Mouse (Mus musculus) MEL (cell line): ENCODE measurements around the gene Synpo2. TPM values are rescaled to one million over a fixed set of nuclear protein-coding genes. Genes with fewer than 3 reads are reported as not detected.
A peak's percentile ranks its signal among the peaks of the same experiment; 100 is the strongest.

ENCODE experiments used
- DNase-seq: peaks from one replicate; pipeline ENCODE4 v3.0.0; 2011; ENCODE audit warnings: low read depth, low spot score
- H3K27ac ChIP-seq: 2 replicates; pipeline ENCODE4 v1.5.1; 2012; ENCODE audit warnings: low read depth, mild to moderate bottlenecking, control low read depth, low read length, moderate library complexity; ENCODE audit not compliant: control insufficient read depth
- H3K27me3 ChIP-seq, 2 experiments: fragments of 150-350 bp in 1 of 2; sonication (generic) in 1 of 2; 2 replicates each; pipeline ENCODE4 v1.6.1; 2012; ENCODE audit warnings: low read length in 2 of 2, mild to moderate bottlenecking in 2 of 2, improper control_type of control experiment in 1 of 2, moderate library complexity in 1 of 2; ENCODE audit not compliant: insufficient read depth in 2 of 2, control insufficient read depth in 1 of 2
- H3K36me3 ChIP-seq, 2 experiments: 2 replicates each; pipeline ENCODE4 v1.6.1; 2012 to 2014; ENCODE audit warnings: low read length in 2 of 2, improper control_type of control experiment in 1 of 2, inconsistent platforms in 1 of 2, mild to moderate bottlenecking in 1 of 2; ENCODE audit not compliant: insufficient read depth in 2 of 2, control insufficient read depth in 1 of 2
- H3K4me1 ChIP-seq, 2 experiments: fragments of 150-350 bp in 1 of 2; sonication (generic) in 1 of 2; 2 replicates each; pipeline ENCODE4 v1.6.1; 2012; ENCODE audit warnings: low read length in 2 of 2, improper control_type of control experiment in 1 of 2, mild to moderate bottlenecking in 1 of 2; ENCODE audit not compliant: insufficient read depth in 2 of 2, control insufficient read depth in 1 of 2
- H3K4me3 ChIP-seq, 2 experiments: fragments of 150-350 bp in 1 of 2; sonication (generic) in 1 of 2; 2 replicates each; pipeline ENCODE4 v1.5.1; 2012; ENCODE audit warnings: low read depth in 2 of 2, low read length in 2 of 2, mild to moderate bottlenecking in 2 of 2, moderate library complexity in 2 of 2, control low read depth in 1 of 2, improper control_type of control experiment in 1 of 2; ENCODE audit not compliant: control insufficient read depth in 1 of 2, insufficient read depth in 1 of 2
- H3K79me2 ChIP-seq: 2 replicates; pipeline ENCODE4 v1.6.1; 2012; ENCODE audit warnings: mild to moderate bottlenecking, low read length, moderate library complexity; ENCODE audit not compliant: control insufficient read depth, poor library complexity, insufficient read depth
- H3K9ac ChIP-seq: 2 replicates; pipeline ENCODE4 v1.6.1; 2012; ENCODE audit warnings: low read depth, mild to moderate bottlenecking, control low read depth, low read length, moderate library complexity; ENCODE audit not compliant: control insufficient read depth, poor library complexity, severe bottlenecking
- H3K9me3 ChIP-seq: fragments of 150-350 bp; sonication (generic); replicated peaks from 2 replicates; pipeline ENCODE4 v1.6.1; 2012; ENCODE audit warnings: mild to moderate bottlenecking, low read length, improper control_type of control experiment, moderate library complexity; ENCODE audit not compliant: insufficient read depth
- BHLHE40 ChIP-seq: IDR thresholded peaks from 2 replicates; pipeline ENCODE4 v1.6.1; 2012; ENCODE audit warnings: low read depth, mild to moderate bottlenecking, inconsistent platforms, low read length, improper control_type of control experiment, borderline replicate concordance
- CHD2 ChIP-seq: IDR thresholded peaks from 2 replicates; pipeline ENCODE4 v1.6.1; 2011; ENCODE audit warnings: low read length, improper control_type of control experiment
- CTCF ChIP-seq, 3 experiments: IDR thresholded peaks in 2 of 3; conservative IDR thresholded peaks in 1 of 3; 2 replicates each; pipeline ENCODE4 v1.5.1; 2011 to 2012; ENCODE audit warnings: low read length in 3 of 3, low read depth in 2 of 3, mild to moderate bottlenecking in 2 of 3, improper control_type of control experiment in 1 of 3, inconsistent platforms in 1 of 3, mixed read lengths in 1 of 3, moderate library complexity in 1 of 3; ENCODE audit not compliant: control insufficient read depth in 1 of 3, insufficient read depth in 1 of 3, poor library complexity in 1 of 3, severe bottlenecking in 1 of 3
- EP300 ChIP-seq, 2 experiments: IDR thresholded peaks; 2 replicates each; pipeline ENCODE4 v1.6.1; 2011; ENCODE audit warnings: improper control_type of control experiment in 2 of 2, low read length in 2 of 2, low read depth in 1 of 2, mild to moderate bottlenecking in 1 of 2
- GATA1 ChIP-seq: IDR thresholded peaks from 2 replicates; pipeline ENCODE4 v1.6.1; 2011; ENCODE audit warnings: low read depth, low read length, improper control_type of control experiment
- KAT2A ChIP-seq: conservative IDR thresholded peaks from 2 replicates; pipeline ENCODE4 v1.6.1; 2012; ENCODE audit warnings: low read depth, low read length, improper control_type of control experiment, inconsistent platforms
- MAZ ChIP-seq: IDR thresholded peaks from 2 replicates; pipeline ENCODE4 v1.6.1; 2012; ENCODE audit warnings: low read depth, mild to moderate bottlenecking, inconsistent platforms, low read length, improper control_type of control experiment
- MXI1 ChIP-seq: IDR thresholded peaks from 2 replicates; pipeline ENCODE4 v1.6.1; 2011; ENCODE audit warnings: mild to moderate bottlenecking, low read depth, low read length, improper control_type of control experiment
- NRF1 ChIP-seq: IDR thresholded peaks from 2 replicates; pipeline ENCODE4 v1.6.1; 2014; ENCODE audit warnings: low read depth, mild to moderate bottlenecking, inconsistent platforms, low read length, improper control_type of control experiment, moderate library complexity; ENCODE audit not compliant: poor library complexity, insufficient read depth, severe bottlenecking
- POLR2A ChIP-seq, 2 experiments: IDR thresholded peaks; 2 replicates each; pipeline ENCODE4 v1.6.1; 2011 to 2012; ENCODE audit warnings: low read length in 2 of 2, mild to moderate bottlenecking in 2 of 2, control low read depth in 1 of 2, improper control_type of control experiment in 1 of 2, low read depth in 1 of 2, moderate library complexity in 1 of 2; ENCODE audit not compliant: control insufficient read depth in 1 of 2, insufficient read depth in 1 of 2, poor library complexity in 1 of 2
- POLR2AphosphoS2 ChIP-seq: IDR thresholded peaks from 2 replicates; pipeline ENCODE4 v1.6.1; 2011; ENCODE audit warnings: low read length, improper control_type of control experiment
- RAD21 ChIP-seq: IDR thresholded peaks from 2 replicates; pipeline ENCODE4 v1.6.1; 2011; ENCODE audit warnings: mild to moderate bottlenecking, low read depth, low read length, improper control_type of control experiment
- SMC3 ChIP-seq: IDR thresholded peaks from 2 replicates; pipeline ENCODE4 v1.6.1; 2011; ENCODE audit warnings: low read depth, low read length, improper control_type of control experiment
- TAL1 ChIP-seq: IDR thresholded peaks from 2 replicates; pipeline ENCODE4 v1.6.1; 2012; ENCODE audit warnings: mild to moderate bottlenecking, inconsistent platforms, low read length, moderate library complexity, mixed read lengths
- UBTF ChIP-seq: IDR thresholded peaks from 2 replicates; pipeline ENCODE4 v1.6.1; 2012; ENCODE audit warnings: low read depth, mild to moderate bottlenecking, inconsistent platforms, low read length, improper control_type of control experiment, moderate library complexity, borderline replicate concordance; ENCODE audit not compliant: insufficient read depth
- USF2 ChIP-seq, 2 experiments: IDR thresholded peaks; 2 replicates each; pipeline ENCODE4 v1.6.1; 2011 to 2012; ENCODE audit warnings: improper control_type of control experiment in 2 of 2, low read length in 2 of 2, borderline replicate concordance in 1 of 2, inconsistent platforms in 1 of 2, low read depth in 1 of 2, mild to moderate bottlenecking in 1 of 2; ENCODE audit not compliant: insufficient read depth in 1 of 2
- ZC3H11A ChIP-seq: IDR thresholded peaks from 2 replicates; pipeline ENCODE4 v1.6.1; 2012; ENCODE audit warnings: low read depth, mild to moderate bottlenecking, inconsistent platforms, low read length, improper control_type of control experiment
- ZKSCAN1 ChIP-seq: IDR thresholded peaks from 2 replicates; pipeline ENCODE4 v1.6.1; 2012; ENCODE audit warnings: low read depth, mild to moderate bottlenecking, inconsistent platforms, low read length, improper control_type of control experiment, moderate library complexity
- ZNF384 ChIP-seq: IDR thresholded peaks from 2 replicates; pipeline ENCODE4 v1.6.1; 2012; ENCODE audit warnings: low read depth, mild to moderate bottlenecking, inconsistent platforms, low read length, improper control_type of control experiment
- polyA plus RNA-seq, 2 experiments: library from polyadenylated mRNA; stranded (reverse) in 1 of 2; unstranded in 1 of 2; fragments of >175 nt in 1 of 2; fragments of >200 nt in 1 of 2; gene quantifications; 2 replicates each; pipeline versions ENCODE4 v1.2.1 to v1.2.4; 2012; ENCODE audit warnings: low replicate concordance in 2 of 2, low read depth in 1 of 2; ENCODE audit not compliant: insufficient read length in 2 of 2, insufficient read depth in 1 of 2, missing spikeins in 1 of 2
- total RNA-seq: library from RNA; depleted of rRNA; stranded (reverse); fragments of 300-350 nt; gene quantifications from 2 replicates; pipeline ENCODE4 v1.2.3, GENCODE M21; 2012

Synpo2 gene
- total and polyA plus RNA-seq, 3 experiments = 0.04 TPM; not detected in 2

DNA sequence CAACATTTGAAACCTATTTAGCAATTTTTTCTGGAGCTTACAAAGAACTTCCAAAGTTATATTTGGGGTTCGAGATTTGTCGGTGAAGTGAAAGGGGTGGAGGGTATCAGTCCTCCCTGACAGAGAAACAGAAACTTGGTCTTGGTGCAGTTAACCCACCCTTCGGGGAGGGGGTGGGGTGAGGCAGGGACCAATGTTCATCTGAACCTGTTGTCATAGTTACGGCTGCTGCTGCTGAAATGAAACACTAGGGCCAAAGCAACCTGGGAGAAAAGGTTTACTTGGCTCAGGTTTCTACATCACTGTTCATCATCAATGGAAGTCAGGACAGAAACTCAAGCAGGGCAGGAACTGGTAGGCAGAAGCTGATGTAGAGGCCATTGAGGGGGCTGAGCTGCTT lies 66.6 kb downstream of the Synpo2 start:
- H3K27me3 ChIP-seq = no peaks in the 10 kb centered on the region; a peak in 1 of 4 replicates
- no peaks in the 10 kb centered on the region for H3K9me3 ChIP-seq
- no peak for DNase-seq
- TF ChIP-seq MXI1 (no peak), MAZ (no peak), CHD2 (no peak), EP300 (IDR thresholded peaks at IDR 0.05; ENCODE audit: low read depth in 1 of 2, low read length in 2 of 2) (no peak), NRF1 (no peak), POLR2AphosphoS2 (no peak), UBTF (no peak), TAL1 (no peak), ZNF384 (no peak), GATA1 (no peak), USF2 (IDR thresholded peaks at IDR 0.05; ENCODE audit: borderline replicate concordance in 1 of 2, insufficient read depth in 1 of 2, low read depth in 1 of 2, low read length in 2 of 2) (no peak), CTCF (IDR thresholded peaks at IDR 0.05 in 2 of 3, conservative IDR thresholded peaks at IDR 0.05 in 1 of 3; ENCODE audit: control insufficient read depth in 1 of 3, insufficient read depth in 1 of 3, low read depth in 2 of 3, low read length in 3 of 3, poor library complexity in 1 of 3, severe bottlenecking in 1 of 3) (no peak), ZKSCAN1 (no peak), BHLHE40 (no peak), KAT2A (no peak), POLR2A (IDR thresholded peaks at IDR 0.05; ENCODE audit: control insufficient read depth in 1 of 2, insufficient read depth in 1 of 2, low read depth in 1 of 2, low read length in 2 of 2, poor library complexity in 1 of 2) (no peak), RAD21 (no peak)
- no peaks in the 10 kb centered on the region for H3K4me1 ChIP-seq
- no peaks in the 10 kb centered on the region for H3K36me3 ChIP-seq
- H3K79me2 ChIP-seq = no peaks in the 10 kb centered on the region
- H3K27ac ChIP-seq = no peak overlapping the region
- H3K4me3 ChIP-seq = no peak overlapping the region
- H3K9ac ChIP-seq = no peak overlapping the region

DNA sequence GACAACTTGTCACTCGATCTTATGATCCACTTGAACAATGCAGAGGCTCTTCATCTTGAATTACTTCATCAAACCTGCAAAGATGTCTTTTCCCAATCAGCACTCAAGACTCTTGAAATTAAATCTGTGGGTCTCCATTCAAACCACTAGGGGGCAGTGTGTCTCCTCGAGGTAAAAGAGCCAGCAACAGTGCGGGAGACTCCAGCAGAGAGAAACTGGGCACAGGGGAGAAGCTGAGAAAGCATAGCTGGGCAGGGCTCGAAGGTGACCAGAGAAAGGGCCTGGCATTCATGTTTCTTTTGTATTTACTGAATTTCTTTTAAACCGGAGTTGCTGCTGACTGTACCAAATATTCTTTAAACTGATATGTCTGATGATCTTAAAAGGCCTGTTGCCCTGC lies 67.1 kb downstream of the Synpo2 start:
- H3K9me3 ChIP-seq = no peaks in the 10 kb centered on the region
- peak; percentile 80 for DNase-seq
- no peak overlapping the region for H3K27ac ChIP-seq
- TF ChIP-seq SMC3 = peak; percentile 92
- peak; percentile 77 for TF ChIP-seq RAD21
- peak; percentile 62 to 84 (median 75) for TF ChIP-seq CTCF (IDR thresholded peaks at IDR 0.05 in 2 of 3, conservative IDR thresholded peaks at IDR 0.05 in 1 of 3; ENCODE audit: control insufficient read depth in 1 of 3, insufficient read depth in 1 of 3, low read depth in 2 of 3, low read length in 3 of 3, poor library complexity in 1 of 3, severe bottlenecking in 1 of 3)
- TF ChIP-seq GATA1 = no peak
- peak; percentile 76 for TF ChIP-seq ZC3H11A
- no peak overlapping the region for H3K4me3 ChIP-seq
- no peak overlapping the region for H3K9ac ChIP-seq
- no peaks in the 10 kb centered on the region; a peak in 1 of 4 replicates for H3K27me3 ChIP-seq
- H3K4me1 ChIP-seq = no peaks in the 10 kb centered on the region
- no peaks in the 10 kb centered on the region for H3K79me2 ChIP-seq
- no peaks in the 10 kb centered on the region for H3K36me3 ChIP-seq
